Mouse (Mus musculus) heart, adult 2 months (tissue): ENCODE measurements around the gene Lrch3.

Experiments used
- CTCF ChIP-seq: fragments of 200-600 bp; IDR thresholded peaks from 2 replicates; pipeline ENCODE4 v1.8.1; 2022; ENCODE audit warnings: antibody characterized with exemption, mild to moderate bottlenecking, moderate library complexity
- EP300 ChIP-seq: fragments of 200-500 bp; IDR thresholded peaks from 2 replicates; pipeline ENCODE4 v1.6.1; 2011; ENCODE audit warnings: low read depth, low read length, control low read depth; ENCODE audit not compliant: insufficient read depth
- POLR2A ChIP-seq: fragments of 200-500 bp; IDR thresholded peaks from 2 replicates; pipeline ENCODE4 v1.6.1; 2011; ENCODE audit warnings: mild to moderate bottlenecking, low read depth, low read length, control low read depth; ENCODE audit not compliant: insufficient read depth

GRCm38 (mm10) chr16:33036006-33036405 lies 122.1 kb downstream of the Lrch3 start:
- TF ChIP-seq EP300 (no peak), POLR2A (no peak), CTCF (no peak)
